Mouse (Mus musculus): ENCODE data around the gene Rhox4a. TPM values are rescaled to one million over a fixed set of nuclear protein-coding genes. Genes with fewer than 3 reads are reported as not detected.
"Not testable (repeated sequence)": the region's sequence is repeated elsewhere in the genome, so short reads cannot be mapped to it uniquely, and the experiment has no call there.

Gene Rhox4a
- polyA plus RNA-seq (2014; fragmentation: Nextera tagmentation; extraction: Ambion mirVana) = not detected in 2 replicates

GRCm38 (mm10) chrX:37265038-37265437, at the start of gene Rhox4a:
TSS of gene Rhox4a (plus strand) at chrX:37265338.
- ATAC-seq (ENCODE audit: insufficient number of reproducible peaks, insufficient read depth, low FRiP score, low read depth); H3K9ac ChIP-seq (ENCODE audit: low read length); H3K36me3 ChIP-seq (ENCODE audit: control insufficient read depth, insufficient read depth, low read length); H3K4me1 ChIP-seq (ENCODE audit: control insufficient read depth in 2 of 2, insufficient read depth in 2 of 2, low read length in 2 of 2); H3K27me3 ChIP-seq (ENCODE audit: control insufficient read depth, insufficient read depth, low read length); H3K4me2 ChIP-seq (ENCODE audit: low read length); H3K4me3 ChIP-seq (ENCODE audit: control insufficient read depth in 1 of 2, insufficient read depth in 1 of 2, low read depth in 1 of 2, low read length in 2 of 2); H3K27ac ChIP-seq (replicated peaks in 1 of 2; ENCODE audit: control insufficient read depth in 1 of 2, insufficient read depth in 1 of 2, low read depth in 2 of 2, low read length in 2 of 2); H3K9me3 ChIP-seq (ENCODE audit: control insufficient read depth, low read length): not testable (repeated sequence)
- WGBS = 95% methylated on average over 10 of the region's 19 CpGs

GRCm38 (mm10) chrX:37222158-37222557, 43.0 kb upstream of the Rhox4a start, which contains the start of gene Rhox1:
TSS of gene Rhox1 (minus strand) at chrX:37222258.
- not testable (repeated sequence) for H3K4me2 ChIP-seq (ENCODE audit: low read length); H3K4me3 ChIP-seq (ENCODE audit: control insufficient read depth in 1 of 2, insufficient read depth in 1 of 2, low read depth in 1 of 2, low read length in 2 of 2); H3K27me3 ChIP-seq (ENCODE audit: control insufficient read depth, insufficient read depth, low read length); H3K9me3 ChIP-seq (ENCODE audit: control insufficient read depth, low read length); H3K9ac ChIP-seq (ENCODE audit: low read length); H3K27ac ChIP-seq (replicated peaks in 1 of 2; ENCODE audit: control insufficient read depth in 1 of 2, insufficient read depth in 1 of 2, low read depth in 2 of 2, low read length in 2 of 2); H3K36me3 ChIP-seq (ENCODE audit: control insufficient read depth, insufficient read depth, low read length); ATAC-seq (ENCODE audit: insufficient number of reproducible peaks, insufficient read depth, low FRiP score, low read depth); H3K4me1 ChIP-seq (ENCODE audit: control insufficient read depth in 2 of 2, insufficient read depth in 2 of 2, low read length in 2 of 2)
- WGBS = 68% methylated on average over 1 of the region's 1 CpGs

- ATAC-seq (ENCODE audit: insufficient number of reproducible peaks, insufficient read depth, low FRiP score, low read depth); H3K27ac ChIP-seq (replicated peaks in 1 of 2; ENCODE audit: control insufficient read depth in 1 of 2, insufficient read depth in 1 of 2, low read depth in 2 of 2, low read length in 2 of 2); H3K27me3 ChIP-seq (ENCODE audit: control insufficient read depth, insufficient read depth, low read length); H3K36me3 ChIP-seq (ENCODE audit: control insufficient read depth, insufficient read depth, low read length); H3K9me3 ChIP-seq (ENCODE audit: control insufficient read depth, low read length); H3K4me1 ChIP-seq (ENCODE audit: control insufficient read depth in 2 of 2, insufficient read depth in 2 of 2, low read length in 2 of 2); H3K4me2 ChIP-seq (ENCODE audit: low read length); H3K9ac ChIP-seq (ENCODE audit: low read length); H3K4me3 ChIP-seq (ENCODE audit: control insufficient read depth in 1 of 2, insufficient read depth in 1 of 2, low read depth in 1 of 2, low read length in 2 of 2): not testable (repeated sequence)
- WGBS = no CpG with 5 or more reads among the region's 9 CpGs
These were observed 20.5 kb upstream of the Rhox4a start, which contains the start of gene Rhox2a for GRCm38 (mm10) chrX:37244676-37245075. TSS of gene Rhox2a (plus strand) at chrX:37244976.

DNA sequence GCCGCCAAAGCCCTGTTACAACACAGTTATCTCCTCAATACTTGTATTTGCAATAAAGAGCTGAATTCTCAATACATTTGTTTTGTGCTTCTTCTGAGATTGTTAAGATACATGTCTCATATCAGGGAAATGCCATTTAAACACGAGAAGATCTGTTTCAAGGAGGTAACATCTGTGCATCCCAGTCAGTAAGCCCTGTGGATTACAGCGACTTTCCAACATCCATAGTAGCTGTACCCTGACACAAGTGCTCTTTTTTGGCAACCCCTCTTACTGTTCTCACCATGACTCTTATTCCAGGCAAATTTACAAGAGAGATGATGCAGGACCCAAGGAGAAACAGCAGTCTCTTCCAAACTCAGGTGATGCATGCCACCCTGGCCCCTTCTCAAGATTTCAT, 15.5 kb upstream of the Rhox4a start, which contains the start of gene Rhox3a:
Gene Rhox3a, plus strand, starts transcription at position 301 of the 400 bp plus-strand sequence.
- WGBS = 67% methylated on average over 1 of the region's 3 CpGs

More for the DNA sequence above, 15.5 kb upstream of the Rhox4a start, which contains the start of gene Rhox3a:
- H3K4me2 ChIP-seq (ENCODE audit: low read length); H3K27ac ChIP-seq (replicated peaks in 1 of 2; ENCODE audit: control insufficient read depth in 1 of 2, insufficient read depth in 1 of 2, low read depth in 2 of 2, low read length in 2 of 2); H3K27me3 ChIP-seq (ENCODE audit: control insufficient read depth, insufficient read depth, low read length); ATAC-seq (ENCODE audit: insufficient number of reproducible peaks, insufficient read depth, low FRiP score, low read depth); H3K9ac ChIP-seq (ENCODE audit: low read length); H3K9me3 ChIP-seq (ENCODE audit: control insufficient read depth, low read length); H3K4me3 ChIP-seq (ENCODE audit: control insufficient read depth in 1 of 2, insufficient read depth in 1 of 2, low read depth in 1 of 2, low read length in 2 of 2); H3K4me1 ChIP-seq (ENCODE audit: control insufficient read depth in 2 of 2, insufficient read depth in 2 of 2, low read length in 2 of 2); H3K36me3 ChIP-seq (ENCODE audit: control insufficient read depth, insufficient read depth, low read length): not testable (repeated sequence)

Other genes starting within 250 kb of the Rhox4a start
- 0.20 TPM in 1 of 2 replicates, not detected in the other for gene Sowahd, start 216.5 kb upstream of the Rhox4a start, polyA plus RNA-seq (2014; fragmentation: Nextera tagmentation; extraction: Ambion mirVana)
- 409 and 451 TPM in 2 replicates for gene Rpl39, start 179.9 kb upstream of the Rhox4a start, polyA plus RNA-seq (2014; fragmentation: Nextera tagmentation; extraction: Ambion mirVana)
- gene Upf3b, start 155.0 kb upstream of the Rhox4a start, polyA plus RNA-seq (2014; fragmentation: Nextera tagmentation; extraction: Ambion mirVana) = 14.3 and 14.9 TPM in 2 replicates
- 12.8 and 13.0 TPM in 2 replicates for gene Nkap, start 138.5 kb upstream of the Rhox4a start, polyA plus RNA-seq (2014; fragmentation: Nextera tagmentation; extraction: Ambion mirVana)
- 0.15 and 0.22 TPM in 2 replicates for gene Akap14, start 96.5 kb upstream of the Rhox4a start, polyA plus RNA-seq (2014; fragmentation: Nextera tagmentation; extraction: Ambion mirVana)
- gene Ndufa1, start 74.2 kb upstream of the Rhox4a start, polyA plus RNA-seq (2014; fragmentation: Nextera tagmentation; extraction: Ambion mirVana) = 948 and 990 TPM in 2 replicates
- gene Rnf113a1, start 74.1 kb upstream of the Rhox4a start, polyA plus RNA-seq (2014; fragmentation: Nextera tagmentation; extraction: Ambion mirVana) = 6.3 and 7.4 TPM in 2 replicates
- gene Gm9, start 54.3 kb upstream of the Rhox4a start, polyA plus RNA-seq (2014; fragmentation: Nextera tagmentation; extraction: Ambion mirVana) = not detected in 2 replicates
- gene Rhox1, start 43.1 kb upstream of the Rhox4a start, polyA plus RNA-seq (2014; fragmentation: Nextera tagmentation; extraction: Ambion mirVana) = not detected in 2 replicates
- gene Rhox2a, start 20.4 kb upstream of the Rhox4a start, polyA plus RNA-seq (2014; fragmentation: Nextera tagmentation; extraction: Ambion mirVana) = 0.26 TPM in 1 of 2 replicates, not detected in the other
- not detected in 2 replicates for gene Rhox3a, start 15.4 kb upstream of the Rhox4a start, polyA plus RNA-seq (2014; fragmentation: Nextera tagmentation; extraction: Ambion mirVana)
- not detected in 2 replicates for gene Rhox3a2, start 114.7 kb downstream of the Rhox4a start, polyA plus RNA-seq (2014; fragmentation: Nextera tagmentation; extraction: Ambion mirVana)
- not detected in 2 replicates for gene Rhox4a2, start 125.5 kb downstream of the Rhox4a start, polyA plus RNA-seq (2014; fragmentation: Nextera tagmentation; extraction: Ambion mirVana)
- gene Rhox2b, start 146.7 kb downstream of the Rhox4a start, polyA plus RNA-seq (2014; fragmentation: Nextera tagmentation; extraction: Ambion mirVana) = not detected in 2 replicates
- gene Rhox4b, start 167.2 kb downstream of the Rhox4a start, polyA plus RNA-seq (2014; fragmentation: Nextera tagmentation; extraction: Ambion mirVana) = not detected in 2 replicates
- not detected in 2 replicates for gene Rhox2c, start 188.3 kb downstream of the Rhox4a start, polyA plus RNA-seq (2014; fragmentation: Nextera tagmentation; extraction: Ambion mirVana)
- not detected in 2 replicates for gene Rhox3c, start 193.2 kb downstream of the Rhox4a start, polyA plus RNA-seq (2014; fragmentation: Nextera tagmentation; extraction: Ambion mirVana)
- not detected in 2 replicates for gene Rhox4c, start 215.0 kb downstream of the Rhox4a start, polyA plus RNA-seq (2014; fragmentation: Nextera tagmentation; extraction: Ambion mirVana)
- gene Rhox2d, start 228.1 kb downstream of the Rhox4a start, polyA plus RNA-seq (2014; fragmentation: Nextera tagmentation; extraction: Ambion mirVana) = not detected in 2 replicates
- not detected in 2 replicates for gene Rhox4d, start 249.0 kb downstream of the Rhox4a start, polyA plus RNA-seq (2014; fragmentation: Nextera tagmentation; extraction: Ambion mirVana)